Mouse (Mus musculus) forebrain, embryonic 11.5 days (tissue): Measurements from ENCODE around the gene Trem2. TPM values are rescaled to one million over a fixed set of nuclear protein-coding genes. Genes with fewer than 3 reads are reported as not detected.

Experiments used
- ATAC-seq: fragments of 200-750 bp; cut with Nextera tagmentation; replicated peaks from 2 replicates; pipeline ENCODE4 v1.8.0; 2017; ENCODE audit warnings: moderate TSS enrichment; ENCODE audit not compliant: low FRiP score
- DNase-seq: peaks from one replicate; pipeline ENCODE4 v3.0.0-alpha.2; 2017; ENCODE audit warnings: low spot score
- H3K27ac ChIP-seq: fragments of 300-500 bp; sonication (generic); 2 replicates; pipeline ENCODE4 v1.5.1; 2014; ENCODE audit warnings: low read depth, low read length
- H3K27me3 ChIP-seq: fragments of 300-500 bp; sonication (generic); 2 replicates; pipeline ENCODE4 v1.6.1; 2014; ENCODE audit warnings: mild to moderate bottlenecking, low read length, mixed read lengths; ENCODE audit not compliant: control insufficient read depth, insufficient read depth
- H3K36me3 ChIP-seq: fragments of 300-500 bp; sonication (generic); 2 replicates; pipeline ENCODE4 v1.6.1; 2014; ENCODE audit warnings: mild to moderate bottlenecking, low read length, moderate library complexity, mixed read lengths; ENCODE audit not compliant: control insufficient read depth, insufficient read depth
- H3K4me1 ChIP-seq: fragments of 300-500 bp; sonication (generic); replicated peaks from 2 replicates; pipeline ENCODE4 v1.6.1; 2014; ENCODE audit warnings: low read length, mixed read lengths; ENCODE audit not compliant: control insufficient read depth, insufficient read depth
- H3K4me2 ChIP-seq: fragments of 300-500 bp; sonication (generic); 2 replicates; pipeline ENCODE4 v1.6.1; 2014; ENCODE audit warnings: low read depth, mild to moderate bottlenecking, low read length, moderate library complexity, mixed read lengths; ENCODE audit not compliant: severe bottlenecking
- H3K4me3 ChIP-seq: fragments of 300-500 bp; sonication (generic); 2 replicates; pipeline ENCODE4 v1.5.1; 2014; ENCODE audit warnings: low read depth, low read length
- H3K9ac ChIP-seq: fragments of 300-500 bp; sonication (generic); 2 replicates; pipeline ENCODE4 v1.6.1; 2014; ENCODE audit warnings: low read length
- H3K9me3 ChIP-seq: fragments of 300-500 bp; sonication (generic); 2 replicates; pipeline ENCODE4 v1.6.1; 2016; ENCODE audit warnings: low read length, mixed read lengths; ENCODE audit not compliant: control insufficient read depth
- WGBS: fragments of 180-500 bp; shearing (Covaris S2); extraction: QIAGEN DNeasy Blood & Tissue Kit; methylation state at CpG from one replicate; pipeline ENCODE4 v1.1.7; 2014; 5-methylcytosine and 5-hydroxymethylcytosine counted together
- polyA plus RNA-seq: library from polyadenylated mRNA; unstranded; fragments of >200 nt; fragmentation: Nextera tagmentation; extraction: Ambion mirVana; gene quantifications from 2 replicates; pipeline ENCODE4 v1.2.1, GENCODE M21; 2014

The Trem2 gene
- polyA plus RNA-seq, 1 experiment from 2014 or later: 1.2 TPM

GRCm38 (mm10) chr17:48402751-48403150 is 56.5 kb downstream of the Trem2 start:
- Histone ChIP-seq H3K36me3 (no peaks in the 10 kb centered on the region; the same call in 1 of the 2 replicates), H3K27ac (no peak overlapping the region), H3K9ac (no peak overlapping the region), H3K4me3 (no peak overlapping the region), H3K4me2 (no peak overlapping the region), H3K27me3 (no peaks in the 10 kb centered on the region), H3K9me3 (no peaks in the 10 kb centered on the region), H3K4me1 (peaks cover 2% of the 10 kb centered on the region; the same call in 1 of the 2 replicates)
- 96% methylated on average over 3 of the region's 3 CpGs for WGBS
- ATAC-seq: no peak
- DNase-seq: no peak

Other genes starting within 250 kb of the Trem2 start
- gene 9830107B12Rik, start 200.1 kb upstream of the Trem2 start, polyA plus RNA-seq: not detected in 2 replicates
- gene A530064D06Rik, start 179.1 kb upstream of the Trem2 start, polyA plus RNA-seq: not detected in 2 replicates
- gene Trem1, start 113.6 kb upstream of the Trem2 start, polyA plus RNA-seq: 0.12 TPM in 1 of 2 replicates, not detected in the other
- not detected in 2 replicates for gene Trem3, start 98.6 kb upstream of the Trem2 start, polyA plus RNA-seq
- not detected in 2 replicates for gene Treml4, start 82.1 kb upstream of the Trem2 start, polyA plus RNA-seq
- gene Treml2, start 46.9 kb upstream of the Trem2 start, polyA plus RNA-seq: 0.20 and 0.51 TPM in 2 replicates
- gene B430306N03Rik, start 30.3 kb upstream of the Trem2 start, polyA plus RNA-seq: 0.25 TPM in 1 of 2 replicates, not detected in the other
- 2.6 TPM in 2 replicates for gene Treml1, start 13.5 kb downstream of the Trem2 start, polyA plus RNA-seq
- 24.5 and 25.6 TPM in 2 replicates for gene Nfya, start 63.5 kb downstream of the Trem2 start, polyA plus RNA-seq
- gene Oard1, start 63.6 kb downstream of the Trem2 start, polyA plus RNA-seq: 91.6 and 91.8 TPM in 2 replicates
- 0.51 and 0.56 TPM in 2 replicates for gene Apobec2, start 86.5 kb downstream of the Trem2 start, polyA plus RNA-seq
- gene Tspo2, start 105.1 kb downstream of the Trem2 start, polyA plus RNA-seq: 0.63 and 1.4 TPM in 2 replicates
- 0.17 and 0.25 TPM in 2 replicates for gene Unc5cl, start 108.5 kb downstream of the Trem2 start, polyA plus RNA-seq